Mouse (Mus musculus) limb, embryonic 15.5 days (tissue): Measurements from ENCODE around the gene Smoc2. TPM values are rescaled to one million over a fixed set of nuclear protein-coding genes. Genes with fewer than 3 reads are reported as not detected.

Experiments
- ATAC-seq: fragments of 200-750 bp; cut with Nextera tagmentation; 2 replicates; pipeline ENCODE4 v1.8.0; 2017; ENCODE audit warnings: low read depth, moderate TSS enrichment; ENCODE audit not compliant: insufficient number of reproducible peaks, low FRiP score, low TSS enrichment
- H3K27ac ChIP-seq: fragments of 300-500 bp; sonication (generic); 2 replicates; pipeline ENCODE4 v1.5.1; 2015; ENCODE audit warnings: moderate library complexity, mild to moderate bottlenecking, inconsistent platforms
- H3K27me3 ChIP-seq: fragments of 300-500 bp; sonication (generic); 2 replicates; pipeline ENCODE4 v1.6.1; 2015; ENCODE audit warnings: inconsistent platforms
- H3K36me3 ChIP-seq: fragments of 300-500 bp; sonication (generic); 2 replicates; pipeline ENCODE4 v1.6.1; 2015; ENCODE audit warnings: inconsistent platforms
- H3K4me1 ChIP-seq: fragments of 300-500 bp; sonication (generic); 2 replicates; pipeline ENCODE4 v1.6.1; 2015; ENCODE audit warnings: inconsistent platforms
- H3K4me2 ChIP-seq: fragments of 300-500 bp; sonication (generic); 2 replicates; pipeline ENCODE4 v1.6.1; 2015; ENCODE audit warnings: mild to moderate bottlenecking, inconsistent platforms
- H3K4me3 ChIP-seq: fragments of 300-500 bp; sonication (generic); 2 replicates; pipeline ENCODE4 v1.5.1; 2015; ENCODE audit warnings: mild to moderate bottlenecking, inconsistent platforms
- H3K9ac ChIP-seq: fragments of 300-500 bp; sonication (generic); 2 replicates; pipeline ENCODE4 v1.6.1; 2015; ENCODE audit warnings: inconsistent platforms
- H3K9me3 ChIP-seq: fragments of 300-500 bp; sonication (generic); 2 replicates; pipeline ENCODE4 v1.6.1; 2016; ENCODE audit warnings: inconsistent platforms
- WGBS: fragments of 180-500 bp; shearing (Covaris S2); methylation state at CpG from one replicate; pipeline ENCODE4 v1.1.7; 2015; 5-methylcytosine and 5-hydroxymethylcytosine counted together
- polyA plus RNA-seq: library from polyadenylated mRNA; unstranded; fragments of >200 nt; fragmentation: Nextera tagmentation; extraction: Ambion mirVana; gene quantifications from 2 replicates; pipeline ENCODE4 v1.2.1, GENCODE M21; 2015

The Smoc2 gene
- polyA plus RNA-seq, 1 experiment from 2014 or later, result 183 TPM

DNA sequence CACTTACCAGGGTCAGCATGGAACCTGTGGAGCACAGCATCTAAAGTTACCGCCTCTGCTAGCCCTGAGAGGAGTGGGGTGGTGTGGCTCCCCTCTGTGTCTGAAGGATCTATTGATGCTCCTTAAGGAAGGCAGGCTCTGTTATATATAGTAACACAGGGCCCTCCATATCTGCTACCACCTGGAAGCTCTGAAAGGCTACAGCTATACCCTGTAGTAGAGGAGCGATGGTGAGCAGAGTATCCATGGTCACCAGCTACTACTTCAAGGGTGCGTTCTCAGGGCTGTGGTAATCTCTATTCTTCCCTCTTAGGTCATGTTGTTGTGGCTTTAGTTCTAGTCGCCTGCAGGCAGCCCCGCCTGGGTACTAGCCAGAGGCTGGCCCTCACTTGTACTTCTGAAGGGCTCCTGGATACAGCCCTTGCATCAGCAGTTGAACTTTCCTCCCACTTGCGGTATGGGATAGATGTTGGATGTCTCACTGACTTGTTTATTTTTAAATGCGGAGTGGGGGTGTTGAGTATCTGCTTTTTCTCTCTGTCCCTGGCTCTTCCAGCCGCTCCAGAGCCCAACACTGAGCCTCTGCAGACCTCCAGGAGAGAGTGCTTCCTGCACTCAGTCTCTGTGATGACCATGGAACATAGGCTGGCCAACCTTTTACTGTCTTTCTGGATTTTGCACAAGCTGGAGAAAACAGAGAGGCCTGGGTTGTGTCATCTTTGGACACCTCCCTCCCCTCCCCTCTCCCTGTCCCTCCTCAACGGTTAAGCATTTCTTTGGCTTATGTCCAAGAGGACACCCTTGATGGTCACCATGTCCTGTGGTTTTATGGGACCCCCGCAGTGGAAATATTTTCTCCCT, 74.1 kb downstream of the Smoc2 start:
- no peak for ATAC-seq
- 78% methylated on average over 10 of the region's 10 CpGs for WGBS
- Histone ChIP-seq H3K36me3 (peaks cover 8% of the 10 kb centered on the region; the same call in 1 of the 2 replicates), H3K27me3 (no peaks in the 10 kb centered on the region), H3K4me2 (no peak overlapping the region), H3K27ac (no peak overlapping the region), H3K9ac (no peak overlapping the region), H3K9me3 (no peaks in the 10 kb centered on the region), H3K4me3 (no peak overlapping the region), H3K4me1 (no peaks in the 10 kb centered on the region)

DNA sequence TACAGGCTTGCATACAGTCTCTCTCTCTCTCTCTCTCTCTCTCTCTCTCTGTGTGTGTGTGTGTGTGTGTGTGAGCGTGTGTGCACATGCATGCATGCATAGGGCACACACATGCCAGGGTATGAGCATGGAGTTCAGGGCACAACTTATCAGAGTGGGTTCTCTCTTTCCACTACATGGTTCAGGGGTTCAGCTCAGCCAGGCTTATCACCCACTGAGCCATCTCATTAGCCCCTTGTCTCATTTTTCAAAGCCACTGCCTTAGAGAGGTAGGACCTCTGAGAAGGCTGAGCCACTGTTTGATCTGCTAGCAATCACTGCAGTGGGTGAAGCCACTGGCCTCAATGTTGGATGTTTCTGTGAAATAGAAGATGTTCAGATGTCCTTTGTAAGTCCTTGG, 82.2 kb downstream of the Smoc2 start:
- ATAC-seq, result no peak
- H3K4me3 ChIP-seq, result no peak overlapping the region
- H3K9me3 ChIP-seq, result no peaks in the 10 kb centered on the region
- H3K4me1 ChIP-seq, result no peaks in the 10 kb centered on the region
- no peak overlapping the region for H3K27ac ChIP-seq
- H3K27me3 ChIP-seq, result no peaks in the 10 kb centered on the region
- H3K9ac ChIP-seq, result no peak overlapping the region
- WGBS, result 100% methylated on average over 1 of the region's 1 CpGs
- H3K4me2 ChIP-seq, result no peak overlapping the region
- H3K36me3 ChIP-seq, result no peaks in the 10 kb centered on the region

DNA sequence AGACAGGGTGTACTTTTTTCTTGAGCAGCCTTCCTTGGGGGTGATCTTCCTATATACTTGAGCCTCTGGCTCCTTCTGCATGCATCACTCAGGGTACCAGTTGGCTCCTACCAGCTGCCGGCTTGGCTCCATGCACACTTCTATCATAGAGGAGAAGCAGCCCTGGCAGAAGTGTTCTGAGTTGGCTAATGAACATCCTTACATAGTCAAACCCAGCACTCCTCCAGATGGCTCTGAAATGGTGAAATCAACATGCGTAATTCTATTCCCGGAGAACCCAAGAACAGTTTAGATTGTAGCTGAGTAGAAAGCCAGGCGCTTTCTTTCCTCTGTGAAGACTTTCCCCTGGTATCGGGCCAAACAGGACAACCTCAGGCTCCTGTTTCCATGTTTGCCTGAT, 91.2 kb downstream of the Smoc2 start:
- H3K4me1 ChIP-seq, result peaks cover 13% of the 10 kb centered on the region
- H3K27ac ChIP-seq, result no peak overlapping the region
- WGBS, result 71% methylated on average over 5 of the region's 5 CpGs
- no peaks in the 10 kb centered on the region for H3K27me3 ChIP-seq
- no peak overlapping the region for H3K4me2 ChIP-seq
- H3K4me3 ChIP-seq, result no peak overlapping the region
- H3K36me3 ChIP-seq, result 0 out of 2 replicates have a peak, but pooled peaks cover 3% of the 10 kb centered on the region
- H3K9me3 ChIP-seq, result no peaks in the 10 kb centered on the region
- H3K9ac ChIP-seq, result no peak overlapping the region
- no peak for ATAC-seq

DNA sequence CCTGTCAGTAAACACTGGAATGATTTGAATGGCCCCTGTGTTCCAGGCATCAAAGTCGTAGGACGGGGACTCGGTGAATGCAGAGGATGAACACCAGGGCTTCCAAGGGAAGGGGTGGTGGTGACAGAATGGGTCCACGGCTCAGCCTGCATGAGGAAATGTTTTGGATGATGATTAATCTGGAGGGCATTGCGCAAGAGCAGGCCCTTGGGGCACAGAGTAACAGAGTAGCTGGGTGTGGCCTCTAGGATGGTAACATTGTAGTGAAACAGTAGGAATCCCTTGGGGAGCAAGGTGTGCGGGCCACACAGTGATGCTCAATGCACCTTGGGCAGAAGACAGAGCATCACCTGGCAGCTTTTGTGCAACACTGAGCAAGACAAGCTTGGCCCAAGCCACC, 92.3 kb downstream of the Smoc2 start:
- H3K4me3 ChIP-seq, result no peak overlapping the region
- no peaks in the 10 kb centered on the region for H3K27me3 ChIP-seq
- H3K9ac ChIP-seq, result no peak overlapping the region
- WGBS, result 53% methylated on average over 6 of the region's 6 CpGs
- 0 out of 2 replicates have a peak, but pooled peaks cover 5% of the 10 kb centered on the region for H3K36me3 ChIP-seq
- ATAC-seq, result no peak
- H3K4me2 ChIP-seq, result no peak overlapping the region
- no peaks in the 10 kb centered on the region for H3K9me3 ChIP-seq
- peaks cover 13% of the 10 kb centered on the region for H3K4me1 ChIP-seq
- H3K27ac ChIP-seq, result no peak overlapping the region

DNA sequence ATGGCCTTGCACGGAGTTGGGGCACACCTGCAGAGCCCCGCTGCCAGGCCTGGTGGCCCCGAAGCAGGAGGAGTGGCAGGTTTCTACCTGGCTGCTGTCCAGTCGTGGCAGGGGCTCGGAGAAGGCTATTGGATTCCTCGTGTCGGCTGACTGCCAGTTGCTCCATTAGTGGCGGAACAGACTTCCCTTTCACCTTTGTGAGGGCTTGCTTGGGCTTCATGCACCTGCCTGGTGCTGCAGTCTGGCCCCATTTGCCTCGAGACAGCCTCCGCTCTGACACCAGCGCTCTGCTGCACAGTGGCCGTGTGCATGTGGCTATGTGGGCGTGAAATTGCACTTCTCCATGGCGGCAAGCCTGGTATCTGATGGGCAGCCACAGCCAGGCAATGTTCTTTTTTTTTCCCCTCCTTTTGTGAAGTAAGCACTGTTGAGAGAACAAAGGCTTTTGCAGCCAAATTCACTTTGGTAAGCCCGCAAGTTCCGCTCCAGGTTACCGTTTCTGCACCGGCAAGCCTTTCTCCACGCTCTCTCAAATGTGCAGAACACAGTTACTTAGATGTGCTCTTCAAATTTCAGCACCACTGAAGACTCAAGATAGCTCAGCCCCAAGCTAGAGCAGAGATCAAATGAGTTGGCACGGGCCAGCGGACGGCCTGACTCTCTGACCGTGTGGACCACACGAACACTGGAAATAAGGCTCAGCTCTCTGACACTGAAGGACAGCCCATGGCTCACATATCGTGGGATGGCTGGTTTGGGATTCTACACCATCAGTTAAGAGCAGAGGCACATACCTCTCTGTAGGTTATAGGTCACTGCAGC, 93.2 kb downstream of the Smoc2 start:
- no peak overlapping the region for H3K4me3 ChIP-seq
- H3K27ac ChIP-seq, result no peak overlapping the region
- H3K27me3 ChIP-seq, result no peaks in the 10 kb centered on the region
- no peaks in the 10 kb centered on the region for H3K9me3 ChIP-seq
- H3K4me1 ChIP-seq, result peaks cover 15% of the 10 kb centered on the region
- WGBS, result 56% methylated on average over 25 of the region's 25 CpGs
- ATAC-seq, result peak; percentile 50; the same call in 1 of the 2 replicates
- no peak overlapping the region for H3K4me2 ChIP-seq
- 0 out of 2 replicates have a peak, but pooled peaks cover 5% of the 10 kb centered on the region for H3K36me3 ChIP-seq
- no peak overlapping the region for H3K9ac ChIP-seq

DNA sequence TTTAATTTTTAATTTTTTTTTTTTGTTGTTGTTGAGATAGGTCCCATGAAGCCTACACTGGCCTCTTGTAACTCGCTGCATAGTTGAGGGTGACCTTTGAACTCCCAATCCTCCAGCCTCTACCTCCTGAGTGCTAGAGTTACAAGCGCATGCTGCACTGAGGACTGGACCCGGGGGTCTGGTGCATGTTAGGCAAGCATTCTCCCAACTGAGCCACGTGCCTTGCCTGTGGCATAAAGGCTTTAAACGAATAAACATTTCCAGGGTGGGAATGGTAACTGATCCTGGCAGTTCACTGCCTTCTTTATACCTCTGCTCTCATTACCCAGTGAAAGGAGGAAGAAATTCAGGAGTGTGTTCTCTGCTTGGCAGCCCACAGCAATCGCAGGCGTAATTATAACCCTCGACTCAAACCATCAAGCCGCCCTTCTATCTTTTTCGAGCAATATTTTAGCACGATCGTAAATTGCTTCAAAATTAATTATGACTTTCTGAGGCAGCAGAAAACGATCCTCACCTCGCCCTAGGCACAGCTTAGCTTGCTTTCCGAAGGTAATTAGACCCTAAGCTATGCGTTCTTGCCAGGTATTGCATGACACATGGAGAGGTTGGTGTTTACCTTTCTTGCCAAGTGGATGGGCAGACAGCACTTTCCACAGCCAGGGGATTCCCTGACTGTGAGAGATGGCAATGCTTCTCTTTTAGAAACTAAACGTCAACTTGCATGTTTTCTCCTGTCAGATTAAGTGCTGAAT, 99.6 kb downstream of the Smoc2 start:
- no peak for ATAC-seq

DNA sequence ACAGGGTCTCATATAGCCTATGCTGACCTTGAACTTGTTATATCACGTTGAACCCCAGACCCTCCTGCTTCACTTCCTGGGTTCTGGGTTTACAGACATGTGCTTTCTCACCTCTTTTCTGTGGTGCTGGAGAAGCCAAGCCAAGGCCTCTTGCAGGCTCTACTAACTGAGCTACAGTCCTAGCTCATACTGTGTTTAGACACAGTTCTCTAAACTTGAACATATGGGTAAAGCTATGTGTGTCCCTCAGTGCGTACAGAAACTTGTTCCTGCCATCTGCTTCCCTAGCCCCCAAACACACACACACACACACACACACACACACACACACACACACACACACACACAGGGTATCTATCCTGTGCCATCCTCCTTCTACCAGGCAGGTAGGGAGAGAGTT, 100.2 kb downstream of the Smoc2 start:
- WGBS, result 71% methylated on average over 2 of the region's 2 CpGs

More for the DNA sequence above, 99.6 kb downstream of the Smoc2 start:
- 0 out of 2 replicates have a peak, but pooled peaks cover 7% of the 10 kb centered on the region for H3K4me1 ChIP-seq
- H3K27ac ChIP-seq, result no peak overlapping the region
- no peak overlapping the region for H3K4me2 ChIP-seq
- H3K4me3 ChIP-seq, result no peak overlapping the region
- 26% methylated on average over 17 of the region's 17 CpGs for WGBS
- 0 out of 2 replicates have a peak, but pooled peaks cover 2% of the 10 kb centered on the region for H3K36me3 ChIP-seq
- no peaks in the 10 kb centered on the region for H3K9me3 ChIP-seq
- no peak overlapping the region for H3K9ac ChIP-seq
- no peaks in the 10 kb centered on the region for H3K27me3 ChIP-seq

DNA sequence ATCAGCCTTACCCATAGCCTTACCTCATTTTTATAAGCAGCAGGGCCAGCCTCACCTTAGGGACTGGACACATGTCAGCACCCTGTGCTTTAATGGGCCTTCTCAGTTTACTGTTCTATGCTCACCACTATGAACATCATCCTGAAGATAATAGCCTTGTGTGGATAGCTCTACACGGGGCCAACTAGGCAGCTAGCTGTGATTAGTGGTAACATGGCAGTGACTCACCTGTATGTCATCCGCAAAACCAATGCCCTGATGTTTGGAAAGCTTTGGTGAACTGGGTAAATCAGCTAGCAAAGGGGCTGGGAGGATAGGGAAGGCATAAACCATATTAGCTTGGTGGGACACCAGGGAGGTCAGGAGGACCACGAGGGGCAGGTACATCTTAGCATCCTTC, 100.7 kb downstream of the Smoc2 start:
- Histone ChIP-seq H3K9me3 (no peaks in the 10 kb centered on the region), H3K4me1 (0 out of 2 replicates have a peak, but pooled peaks cover 7% of the 10 kb centered on the region), H3K4me3 (no peak overlapping the region), H3K9ac (no peak overlapping the region), H3K27me3 (no peaks in the 10 kb centered on the region), H3K36me3 (0 out of 2 replicates have a peak, but pooled peaks cover 2% of the 10 kb centered on the region), H3K4me2 (no peak overlapping the region), H3K27ac (no peak overlapping the region)
- WGBS, result 80% methylated on average over 3 of the region's 3 CpGs
- no peak for ATAC-seq

More for the DNA sequence above, 100.2 kb downstream of the Smoc2 start:
- Histone ChIP-seq H3K4me2 (no peak overlapping the region), H3K9ac (no peak overlapping the region), H3K36me3 (0 out of 2 replicates have a peak, but pooled peaks cover 2% of the 10 kb centered on the region), H3K27me3 (no peaks in the 10 kb centered on the region), H3K4me1 (0 out of 2 replicates have a peak, but pooled peaks cover 7% of the 10 kb centered on the region), H3K9me3 (no peaks in the 10 kb centered on the region), H3K27ac (no peak overlapping the region), H3K4me3 (no peak overlapping the region)
- ATAC-seq, result no peak

DNA sequence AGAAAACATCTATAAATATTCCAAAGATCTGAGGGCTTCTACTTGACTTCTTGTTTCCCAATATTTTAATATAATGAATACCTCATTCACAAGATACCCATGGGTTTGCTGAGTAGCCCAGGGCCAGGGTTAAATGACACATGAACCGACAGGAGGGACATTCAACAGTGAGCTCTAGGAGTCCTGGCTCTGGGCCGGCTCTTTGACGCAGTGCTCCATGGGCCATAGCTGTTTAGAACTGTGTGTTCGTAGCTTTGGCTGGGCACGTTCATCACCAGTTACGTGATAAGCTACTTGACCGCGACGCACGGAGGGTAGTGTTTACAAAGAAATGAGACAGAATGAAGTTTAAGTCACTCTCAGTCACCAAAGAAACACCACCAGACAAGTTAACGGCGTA, 101.2 kb downstream of the Smoc2 start:
- Histone ChIP-seq H3K27me3 (no peaks in the 10 kb centered on the region), H3K4me3 (no peak overlapping the region), H3K4me2 (no peak overlapping the region), H3K4me1 (0 out of 2 replicates have a peak, but pooled peaks cover 13% of the 10 kb centered on the region), H3K9me3 (no peaks in the 10 kb centered on the region), H3K9ac (no peak overlapping the region), H3K27ac (no peak overlapping the region), H3K36me3 (0 out of 2 replicates have a peak, but pooled peaks cover 2% of the 10 kb centered on the region)
- ATAC-seq, result no peak
- 80% methylated on average over 12 of the region's 12 CpGs for WGBS

DNA sequence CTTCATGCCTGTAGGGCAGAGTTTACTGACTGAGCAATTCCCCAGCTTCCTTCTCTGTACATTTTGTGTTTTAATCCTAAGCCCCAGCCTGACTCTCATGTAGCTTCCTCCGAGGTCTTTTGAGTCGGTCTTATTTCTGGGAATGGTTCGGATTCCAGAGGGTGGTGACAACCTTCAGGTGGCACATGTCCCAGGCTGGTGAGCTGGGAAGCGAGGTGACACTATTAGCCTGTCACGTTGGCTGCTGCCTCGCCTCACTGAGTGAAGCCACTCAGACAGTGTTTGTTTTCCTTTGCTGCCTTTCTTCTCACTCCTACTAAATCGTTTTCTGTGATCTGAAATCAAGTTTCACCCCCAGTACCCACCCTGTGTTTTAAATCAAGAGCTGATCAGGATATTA, 102.2 kb downstream of the Smoc2 start:
- H3K27me3 ChIP-seq, result no peaks in the 10 kb centered on the region
- H3K36me3 ChIP-seq, result no peaks in the 10 kb centered on the region
- H3K27ac ChIP-seq, result no peak overlapping the region
- ATAC-seq, result no peak
- H3K4me3 ChIP-seq, result no peak overlapping the region
- peaks cover 19% of the 10 kb centered on the region; the same call in 1 of the 2 replicates for H3K4me1 ChIP-seq
- no peak overlapping the region for H3K4me2 ChIP-seq
- WGBS, result 40% methylated on average over 7 of the region's 7 CpGs
- no peak overlapping the region for H3K9ac ChIP-seq
- H3K9me3 ChIP-seq, result no peaks in the 10 kb centered on the region

DNA sequence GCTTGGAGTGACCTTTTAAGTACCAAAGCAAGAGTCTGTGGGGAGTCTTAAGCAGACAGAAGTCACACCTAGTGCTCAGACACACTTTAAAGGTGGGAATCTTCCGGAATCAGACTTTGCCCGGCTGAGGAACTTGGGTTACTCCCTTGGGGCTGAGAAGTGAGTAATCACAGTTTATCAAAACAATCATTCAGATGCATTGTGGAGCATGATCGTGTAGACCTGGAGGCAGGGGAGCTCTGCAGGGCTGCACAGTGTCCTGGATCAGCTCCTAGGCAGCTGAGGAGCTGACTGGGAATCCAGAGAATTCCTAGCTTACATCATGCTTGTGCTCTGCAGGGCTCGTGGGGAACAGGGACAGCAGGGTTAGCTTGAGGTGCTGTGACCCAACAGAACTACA, 104.7 kb downstream of the Smoc2 start:
- Histone ChIP-seq H3K9ac (no peak overlapping the region), H3K4me3 (no peak overlapping the region), H3K27ac (no peak overlapping the region), H3K4me2 (no peak overlapping the region), H3K36me3 (no peaks in the 10 kb centered on the region), H3K9me3 (no peaks in the 10 kb centered on the region), H3K4me1 (peaks cover 26% of the 10 kb centered on the region), H3K27me3 (no peaks in the 10 kb centered on the region)
- 79% methylated on average over 4 of the region's 4 CpGs for WGBS
- ATAC-seq, result no peak
